Mouse (Mus musculus) liver, postnatal 0 days (tissue): ENCODE measurements at regions not wholly inside any gene's neighbourhood (a gene's known extent, or its start where the extent isn't known, plus 50 kb on each side); places are given as distances from the start of the nearest gene placed in this dataset.

ENCODE experiments used
- CTCF ChIP-seq: sonication (generic); IDR thresholded peaks from 2 replicates; pipeline ENCODE4 v1.5.1; 2016; ENCODE audit warnings: antibody characterized with exemption, low read depth
- EP300 ChIP-seq: IDR thresholded peaks from 2 replicates; pipeline ENCODE4 v1.6.1; 2016; ENCODE audit warnings: antibody characterized with exemption, low read depth, mild to moderate bottlenecking

GRCm38 (mm10) chrX:11490146-11490693, 162.6 kb downstream of the H2al1j start:
- TF ChIP-seq EP300 (no peak), CTCF (no peak)
